Mouse (Mus musculus) liver, embryonic 14.5 days (tissue): ENCODE results near the gene 4931428L18Rik. TPM values are rescaled to one million over a fixed set of nuclear protein-coding genes. Genes with fewer than 3 reads are reported as not detected.

Experiments
- ATAC-seq: fragments of 200-750 bp; cut with Nextera tagmentation; 2 replicates; pipeline ENCODE4 v1.8.0; 2017; ENCODE audit warnings: moderate number of reproducible peaks, mild to moderate bottlenecking, moderate library complexity; ENCODE audit not compliant: insufficient read depth
- DNase-seq, 3 experiments: peaks; one replicate each; pipeline ENCODE4 v3.0.0-alpha.2; 2012 to 2013; ENCODE audit warnings: low read depth in 3 of 3, low spot score in 3 of 3
- H3K27ac ChIP-seq: fragments of 300-500 bp; sonication (generic); 2 replicates; pipeline ENCODE4 v1.5.1; 2014; ENCODE audit warnings: moderate library complexity, mild to moderate bottlenecking, control low read depth, inconsistent platforms
- H3K27me3 ChIP-seq: fragments of 300-500 bp; sonication (generic); 2 replicates; pipeline ENCODE4 v1.6.1; 2014; ENCODE audit warnings: mild to moderate bottlenecking, low read length, moderate library complexity; ENCODE audit not compliant: control insufficient read depth, insufficient read depth
- H3K36me3 ChIP-seq: fragments of 300-500 bp; sonication (generic); replicated peaks from 2 replicates; pipeline ENCODE4 v1.6.1; 2014; ENCODE audit warnings: low read depth; ENCODE audit not compliant: control insufficient read depth, insufficient read depth
- H3K4me1 ChIP-seq, 2 experiments: fragments of 200-500 bp in 1 of 2; fragments of 300-500 bp in 1 of 2; sonication (generic) in 1 of 2; replicated peaks; 2 replicates each; pipeline ENCODE4 v1.6.1; 2012 to 2014; ENCODE audit warnings: antibody characterized with exemption in 1 of 2, inconsistent platforms in 1 of 2, low read length in 1 of 2; ENCODE audit not compliant: control insufficient read depth in 2 of 2, insufficient read depth in 2 of 2
- H3K4me2 ChIP-seq: fragments of 300-500 bp; sonication (generic); 2 replicates; pipeline ENCODE4 v1.6.1; 2014; ENCODE audit warnings: low read depth, mild to moderate bottlenecking, control low read depth, moderate library complexity
- H3K4me3 ChIP-seq, 2 experiments: fragments of 200-500 bp in 1 of 2; fragments of 300-500 bp in 1 of 2; sonication (generic) in 1 of 2; 2 replicates each; pipeline ENCODE4 v1.5.1; 2012 to 2014; ENCODE audit warnings: low read depth in 2 of 2, low read length in 2 of 2, mild to moderate bottlenecking in 2 of 2, control low read depth in 1 of 2, inconsistent platforms in 1 of 2, moderate library complexity in 1 of 2; ENCODE audit not compliant: insufficient read depth in 1 of 2
- H3K9ac ChIP-seq: fragments of 300-500 bp; sonication (generic); replicated peaks from 2 replicates; pipeline ENCODE4 v1.6.1; 2014; ENCODE audit warnings: mild to moderate bottlenecking, control low read depth, moderate library complexity
- H3K9me3 ChIP-seq: fragments of 300-500 bp; sonication (generic); 2 replicates; pipeline ENCODE4 v1.6.1; 2016; ENCODE audit warnings: low read length, mixed read lengths; ENCODE audit not compliant: control insufficient read depth
- CTCF ChIP-seq: IDR thresholded peaks from 2 replicates; pipeline ENCODE4 v1.5.1; 2016; ENCODE audit warnings: antibody characterized with exemption, low read depth, control low read depth
- EP300 ChIP-seq: IDR thresholded peaks from 2 replicates; pipeline ENCODE4 v1.6.1; 2016; ENCODE audit warnings: antibody characterized with exemption, low read depth
- WGBS: fragments of 180-500 bp; shearing (Covaris S2); extraction: QIAGEN DNeasy Blood & Tissue Kit; methylation state at CpG from one replicate; pipeline ENCODE4 v1.1.7; 2014; ENCODE audit not compliant: insufficient replicate concordance; 5-methylcytosine and 5-hydroxymethylcytosine counted together
- polyA plus RNA-seq, 2 experiments: library from polyadenylated mRNA; depleted of rRNA in 1 of 2; stranded (reverse) in 1 of 2; unstranded in 1 of 2; fragments of >200 nt; fragmentation: Nextera tagmentation in 1 of 2; extraction: Ambion mirVana in 1 of 2; gene quantifications; 2 replicates each; pipeline versions ENCODE4 v1.2.1 to v1.2.3; 2012 to 2014

The 4931428L18Rik gene
- polyA plus RNA-seq, 2 experiments = not detected

GRCm38 (mm10) chr1:31165326-31166121 lies 57.0 kb downstream of the 4931428L18Rik start:
- no peaks in the 10 kb centered on the region for H3K9me3 ChIP-seq
- H3K27me3 ChIP-seq = no peaks in the 10 kb centered on the region
- H3K36me3 ChIP-seq = no peaks in the 10 kb centered on the region
- no peak overlapping the region for H3K9ac ChIP-seq
- ATAC-seq = no peak
- no peak for DNase-seq
- no peak overlapping the region for H3K27ac ChIP-seq
- no peaks in the 10 kb centered on the region for H3K4me1 ChIP-seq
- no peak overlapping the region for H3K4me2 ChIP-seq
- TF ChIP-seq EP300 (no peak), CTCF (no peak)
- H3K4me3 ChIP-seq = no peak overlapping the region
- 72% methylated on average over 7 of the region's 7 CpGs for WGBS

- H3K27ac ChIP-seq = no peak overlapping the region
- no peaks in the 10 kb centered on the region for H3K27me3 ChIP-seq
- H3K9me3 ChIP-seq = no peaks in the 10 kb centered on the region
- no peak overlapping the region for H3K4me2 ChIP-seq
- no peak overlapping the region for H3K4me3 ChIP-seq
- ATAC-seq = no peak
- H3K4me1 ChIP-seq = no peaks in the 10 kb centered on the region
- TF ChIP-seq CTCF = no peak
- no peak for TF ChIP-seq EP300
- DNase-seq = no peak
- H3K9ac ChIP-seq = no peak overlapping the region
- no peaks in the 10 kb centered on the region for H3K36me3 ChIP-seq
- 67% methylated on average over 18 of the region's 18 CpGs for WGBS
Measured at GRCm38 (mm10) chr1:31164527-31165189, 57.8 kb downstream of the 4931428L18Rik start.

- H3K4me1 ChIP-seq = peaks cover 0 to 3% of the 10 kb centered on the region in 2 experiments; a peak in 1 of 4 replicates
- no peak overlapping the region for H3K4me2 ChIP-seq
- H3K9ac ChIP-seq = no peak overlapping the region
- no peak for TF ChIP-seq EP300
- no peak for TF ChIP-seq CTCF
- DNase-seq (no peak), ATAC-seq (no peak)
- H3K27ac ChIP-seq = no peak overlapping the region
- H3K4me3 ChIP-seq = no peak overlapping the region
- no peaks in the 10 kb centered on the region for H3K9me3 ChIP-seq
- no peaks in the 10 kb centered on the region for H3K36me3 ChIP-seq
- 57% methylated on average over 2 of the region's 2 CpGs for WGBS
- no peaks in the 10 kb centered on the region for H3K27me3 ChIP-seq
Measured at GRCm38 (mm10) chr1:31156884-31157283, 65.6 kb downstream of the 4931428L18Rik start.

GRCm38 (mm10) chr1:31156185-31156584 lies 66.3 kb downstream of the 4931428L18Rik start:
- no peaks in the 10 kb centered on the region for H3K36me3 ChIP-seq
- no peak overlapping the region for H3K4me2 ChIP-seq
- no peaks in the 10 kb centered on the region for H3K27me3 ChIP-seq
- TF ChIP-seq EP300 (no peak), CTCF (no peak)
- DNase-seq (no peak), ATAC-seq (no peak)
- peaks cover 0 to 3% of the 10 kb centered on the region in 2 experiments; a peak in 1 of 4 replicates for H3K4me1 ChIP-seq
- no peak overlapping the region for H3K4me3 ChIP-seq
- WGBS = 44% methylated on average over 2 of the region's 2 CpGs
- no peak overlapping the region for H3K9ac ChIP-seq
- no peak overlapping the region for H3K27ac ChIP-seq
- H3K9me3 ChIP-seq = no peaks in the 10 kb centered on the region

- no peak for TF ChIP-seq EP300
- peak; percentile 59 for TF ChIP-seq CTCF
- peaks cover 0 to 3% of the 10 kb centered on the region in 2 experiments; a peak in 1 of 4 replicates for H3K4me1 ChIP-seq
- no peaks in the 10 kb centered on the region for H3K27me3 ChIP-seq
- no peak overlapping the region for H3K27ac ChIP-seq
- 10% methylated on average over 7 of the region's 7 CpGs for WGBS
- no peak overlapping the region for H3K4me3 ChIP-seq
- no peak overlapping the region for H3K9ac ChIP-seq
- ATAC-seq = no peak
- H3K9me3 ChIP-seq = no peaks in the 10 kb centered on the region
- H3K36me3 ChIP-seq = no peaks in the 10 kb centered on the region
- no peak overlapping the region for H3K4me2 ChIP-seq
- DNase-seq = peak in 2 of 3 experiments; percentile 13
Measured at GRCm38 (mm10) chr1:31153793-31154349, 68.6 kb downstream of the 4931428L18Rik start.
